Mouse (Mus musculus) ES-Bruce4 (cell line): ENCODE data around the gene Meis2. TPM values are rescaled to one million over a fixed set of nuclear protein-coding genes. Genes with fewer than 3 reads are reported as not detected.

Experiments used
- H3K27ac ChIP-seq: 2 replicates; pipeline ENCODE4 v1.5.1; 2012; ENCODE audit warnings: low read length, inconsistent platforms; ENCODE audit not compliant: insufficient read depth
- H3K27me3 ChIP-seq: 2 replicates; pipeline ENCODE4 v1.6.1; 2012; ENCODE audit warnings: mild to moderate bottlenecking, low read length, inconsistent platforms; ENCODE audit not compliant: control insufficient read depth, poor library complexity, insufficient read depth, severe bottlenecking
- H3K36me3 ChIP-seq: 2 replicates; pipeline ENCODE4 v1.6.1; 2012; ENCODE audit warnings: inconsistent platforms, mild to moderate bottlenecking, low read length, moderate library complexity; ENCODE audit not compliant: control insufficient read depth, poor library complexity, insufficient read depth, severe bottlenecking
- H3K4me1 ChIP-seq: one replicate; pipeline ENCODE4 v1.8.1; 2011; ENCODE audit warnings: low read length; ENCODE audit not compliant: control insufficient read depth, insufficient read depth
- H3K4me3 ChIP-seq: 2 replicates; pipeline ENCODE4 v1.5.1; 2011; ENCODE audit warnings: low read depth, mild to moderate bottlenecking, low read length
- H3K9ac ChIP-seq: 2 replicates; pipeline ENCODE4 v1.6.1; 2012; ENCODE audit warnings: low read depth, mild to moderate bottlenecking, inconsistent platforms; ENCODE audit not compliant: poor library complexity, severe bottlenecking
- H3K9me3 ChIP-seq: replicated peaks from 2 replicates; pipeline ENCODE4 v1.6.1; 2012; ENCODE audit warnings: mild to moderate bottlenecking, low read length, inconsistent platforms; ENCODE audit not compliant: control insufficient read depth, poor library complexity, insufficient read depth, severe bottlenecking
- CTCF ChIP-seq: IDR thresholded peaks from one replicate; pipeline ENCODE4 v1.8.1; 2011; ENCODE audit warnings: low read depth, low read length
- EP300 ChIP-seq: IDR thresholded peaks from 2 replicates; pipeline ENCODE4 v1.6.1; 2011; ENCODE audit warnings: low read depth, low read length; ENCODE audit not compliant: insufficient read depth
- POLR2A ChIP-seq: IDR thresholded peaks from one replicate; pipeline ENCODE4 v1.8.1; 2011; ENCODE audit warnings: low read length; ENCODE audit not compliant: insufficient read depth
- polyA plus RNA-seq: library from polyadenylated mRNA; stranded (reverse); fragments of >200 nt; gene quantifications from 2 replicates; pipeline ENCODE4 v1.2.4, GENCODE M21; 2011; ENCODE audit warnings: low read depth; ENCODE audit not compliant: missing spikeins, insufficient read depth, insufficient read length

Gene Meis2
- polyA plus RNA-seq, 1 experiment, result 1.5 TPM

DNA sequence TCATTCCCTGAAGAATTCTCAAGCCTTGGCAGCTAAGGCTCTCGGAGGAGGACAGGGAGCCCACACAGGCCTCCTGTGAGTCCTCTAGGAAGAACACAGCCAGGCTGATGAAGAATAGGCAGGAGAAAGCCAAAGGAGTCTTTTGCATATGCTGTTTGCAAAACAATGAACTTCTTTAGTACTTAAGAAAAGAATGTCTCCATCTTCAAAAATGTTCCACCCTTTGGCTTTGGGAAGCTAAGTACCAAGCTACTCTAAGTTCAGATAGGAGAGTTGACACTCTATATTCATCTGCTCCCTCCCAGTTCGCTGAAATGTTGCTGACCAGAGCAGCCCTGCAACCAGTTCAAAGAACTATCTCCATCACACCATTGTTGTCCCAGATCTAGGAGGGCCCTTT is 195.7 kb downstream of the Meis2 start:
- Histone ChIP-seq H3K9ac (no peak overlapping the region), H3K4me3 (no peak overlapping the region), H3K36me3 (no peaks in the 10 kb centered on the region), H3K27me3 (no peaks in the 10 kb centered on the region), H3K9me3 (no peaks in the 10 kb centered on the region), H3K4me1 (peaks cover 4% of the 10 kb centered on the region), H3K27ac (no peak overlapping the region)
- TF ChIP-seq POLR2A, result no peak

DNA sequence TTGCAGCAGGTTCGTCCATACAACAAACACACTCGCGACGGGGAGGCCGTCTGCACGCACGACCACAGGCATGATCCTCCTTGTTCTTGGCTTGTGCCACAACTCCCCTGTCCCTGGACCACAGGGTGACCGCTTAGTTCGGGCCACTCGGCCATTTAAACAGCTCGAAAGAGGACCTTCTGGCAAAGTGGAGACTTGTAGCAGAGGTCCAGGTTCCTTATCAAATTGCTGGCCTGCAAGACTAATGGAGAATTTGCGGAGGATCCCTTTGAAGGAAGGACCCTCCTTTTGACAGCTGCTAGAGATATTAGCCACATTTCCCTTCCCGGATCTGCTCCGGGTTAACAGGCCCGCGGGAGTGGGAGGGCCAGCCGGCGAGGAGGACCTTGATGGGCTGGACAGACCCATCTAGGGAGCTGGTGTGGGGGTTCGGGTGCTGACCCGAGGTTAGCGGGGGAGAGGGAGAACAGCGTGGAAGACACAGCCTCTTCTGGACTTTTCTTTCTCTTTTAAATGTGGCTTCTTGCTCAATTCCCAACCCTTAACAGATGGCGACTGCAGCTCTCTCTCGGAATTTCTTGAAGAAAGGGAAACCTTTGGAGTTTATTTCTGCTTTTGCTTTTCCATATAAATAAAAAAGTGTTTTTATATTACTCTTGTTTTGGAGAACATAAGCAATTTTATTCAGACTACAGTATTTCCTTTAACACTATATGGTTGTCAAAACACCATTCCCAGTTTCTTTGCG is 204.9 kb downstream of the Meis2 start:
- Histone ChIP-seq H3K27ac (no peak overlapping the region), H3K4me1 (no peaks in the 10 kb centered on the region), H3K9ac (no peak overlapping the region), H3K27me3 (peaks cover 22% of the 10 kb centered on the region), H3K36me3 (no peaks in the 10 kb centered on the region), H3K4me3 (0 out of 2 replicates have a peak overlapping the region, but pooled peaks have one; percentile 7), H3K9me3 (no peaks in the 10 kb centered on the region)
- TF ChIP-seq CTCF (no peak), EP300 (no peak), POLR2A (no peak)

- H3K27me3 ChIP-seq, result peaks cover 22% of the 10 kb centered on the region
- TF ChIP-seq CTCF (no peak), POLR2A (no peak), EP300 (no peak)
- no peaks in the 10 kb centered on the region for H3K9me3 ChIP-seq
- 0 out of 2 replicates have a peak overlapping the region, but pooled peaks have one; percentile 7 for H3K4me3 ChIP-seq
- no peaks in the 10 kb centered on the region for H3K36me3 ChIP-seq
- H3K27ac ChIP-seq, result no peak overlapping the region
- H3K9ac ChIP-seq, result no peak overlapping the region
- H3K4me1 ChIP-seq, result no peaks in the 10 kb centered on the region
Measured at GRCm38 (mm10) chr2:115860141-115860480, 205.5 kb downstream of the Meis2 start.

DNA sequence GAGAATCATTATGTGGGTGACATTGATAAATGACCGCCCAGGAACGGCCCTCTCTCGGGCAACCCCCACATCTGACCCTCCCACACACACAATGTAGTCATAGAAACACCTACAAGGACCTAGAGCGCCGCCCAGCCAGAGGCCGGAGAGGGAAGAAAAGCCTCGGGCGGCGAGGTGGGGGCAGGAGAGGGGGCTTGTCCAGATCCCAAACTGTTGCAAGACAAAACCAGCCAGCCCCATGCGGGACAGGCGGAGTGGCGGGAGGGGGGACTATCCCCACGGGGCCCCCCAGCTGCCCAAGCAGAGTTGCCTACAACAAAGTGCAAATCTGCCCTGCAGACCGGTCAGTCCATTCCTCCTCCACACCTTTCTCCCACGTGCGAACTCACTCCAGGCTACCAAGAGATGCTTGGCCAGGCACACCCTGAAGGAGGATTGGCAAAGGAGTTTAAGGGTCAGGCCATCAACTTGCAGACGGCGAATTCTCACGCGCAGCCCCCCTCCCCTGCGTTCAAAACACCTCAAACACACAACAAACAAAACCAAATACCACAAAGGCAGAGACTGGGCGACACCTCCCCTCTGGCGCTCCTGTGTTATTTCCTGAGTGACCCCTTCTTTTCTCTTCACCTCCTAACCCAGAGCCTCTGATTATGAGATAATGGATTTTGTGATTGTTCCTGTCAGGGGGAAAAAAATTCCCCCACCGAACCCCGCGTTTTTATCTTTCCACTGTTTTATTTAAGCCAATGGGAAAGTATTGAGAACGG is 206.1 kb downstream of the Meis2 start:
- H3K27ac ChIP-seq, result no peak overlapping the region
- peaks cover 26% of the 10 kb centered on the region for H3K27me3 ChIP-seq
- H3K9ac ChIP-seq, result no peak overlapping the region

GRCm38 (mm10) chr2:115858927-115859326 is 206.7 kb downstream of the Meis2 start:
- H3K27ac ChIP-seq, result no peak overlapping the region
- H3K27me3 ChIP-seq, result peaks cover 32% of the 10 kb centered on the region
- no peak for TF ChIP-seq EP300
- no peak for TF ChIP-seq POLR2A
- no peak for TF ChIP-seq CTCF
- H3K4me3 ChIP-seq, result no peak overlapping the region
- no peaks in the 10 kb centered on the region for H3K36me3 ChIP-seq
- no peak overlapping the region for H3K9ac ChIP-seq
- no peaks in the 10 kb centered on the region for H3K4me1 ChIP-seq
- H3K9me3 ChIP-seq, result no peaks in the 10 kb centered on the region

More for the DNA sequence above, 206.1 kb downstream of the Meis2 start:
- Histone ChIP-seq H3K36me3 (no peaks in the 10 kb centered on the region), H3K9me3 (no peaks in the 10 kb centered on the region), H3K4me3 (no peak overlapping the region), H3K4me1 (no peaks in the 10 kb centered on the region)
- TF ChIP-seq EP300, result no peak
- TF ChIP-seq POLR2A, result no peak
- no peak for TF ChIP-seq CTCF

DNA sequence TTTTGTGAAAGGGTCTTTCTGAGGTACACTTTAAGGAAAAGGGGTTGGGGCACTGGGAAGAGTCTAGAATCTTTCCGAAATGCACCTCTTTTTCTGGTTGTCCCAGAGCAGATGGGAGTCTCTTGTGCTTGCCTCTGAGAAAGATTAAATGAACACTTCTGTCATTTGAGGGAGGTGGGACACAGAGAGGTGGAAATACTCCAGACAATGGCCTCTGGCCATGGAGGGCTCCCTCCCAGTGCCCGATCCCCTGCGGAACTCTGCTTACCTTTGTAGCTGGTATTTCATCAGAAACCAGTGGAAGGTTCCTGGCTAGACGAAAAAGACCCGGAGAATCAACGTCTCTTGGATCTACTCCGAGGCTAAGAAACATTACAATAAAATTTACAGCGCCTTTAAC is 207.4 kb downstream of the Meis2 start:
- Histone ChIP-seq H3K9ac (no peak overlapping the region), H3K27me3 (peaks cover 33% of the 10 kb centered on the region), H3K36me3 (no peaks in the 10 kb centered on the region), H3K4me3 (no peak overlapping the region), H3K27ac (no peak overlapping the region), H3K4me1 (no peaks in the 10 kb centered on the region), H3K9me3 (no peaks in the 10 kb centered on the region)
- TF ChIP-seq EP300 (no peak), POLR2A (no peak), CTCF (no peak)
